9 mouse cellular contexts compared by ENCODE assay signal in the genomic region with DNA sequence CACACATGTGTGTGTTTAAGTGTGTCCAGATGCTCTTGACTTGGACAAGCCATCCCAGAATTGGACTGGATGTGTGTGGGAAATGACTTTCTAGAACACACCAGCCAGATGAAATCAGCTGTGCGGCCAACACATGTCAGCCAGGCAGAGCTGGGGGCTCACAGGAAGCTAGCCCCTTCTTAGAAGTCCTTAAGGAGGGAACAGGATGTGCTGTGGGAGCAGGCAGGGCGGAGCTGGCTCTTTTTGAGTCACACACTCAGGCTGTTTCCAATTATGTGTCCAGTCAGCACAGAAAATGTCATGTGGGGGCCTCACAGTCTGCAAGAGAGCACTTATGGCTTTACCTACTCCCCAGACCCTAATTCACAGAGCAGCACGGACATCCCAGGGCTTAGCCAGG. TPM values are rescaled to one million over a fixed set of nuclear protein-coding genes. Genes with fewer than 3 reads are reported as not detected.
DNase-seq lines count a peak whose midpoint lies in the region; ATAC-seq and TF ChIP-seq lines count a peak whose summit lies in the region.
"Had no signal": no experiment of that assay in that cellular context is flagged by ENCODE, and none has a peak within 500 bp of the region (broad histone marks: within the 10 kb centered on the region; RNA-seq: fewer than 3 reads in every experiment).

No protein-coding gene starts in this region.

- H3K27me3 ChIP-seq in lung, embryonic 14.5 days (ENCODE audit: insufficient read depth, low read length) = no peaks in the 10 kb centered on the region
- H3K27me3 ChIP-seq in heart, embryonic 16.5 days (ENCODE audit: control insufficient read depth, insufficient read depth, low read length) = no peaks in the 10 kb centered on the region
- H3K27me3 ChIP-seq in stomach, embryonic 15.5 days (replicated peaks) = no peaks in the 10 kb centered on the region
- no peaks in the 10 kb centered on the region for H3K27me3 ChIP-seq in midbrain, postnatal 0 days (ENCODE audit: insufficient read depth, low read length)
- no peaks in the 10 kb centered on the region for H3K27me3 ChIP-seq in forebrain, embryonic 15.5 days

- H3K4me2 ChIP-seq in lung, embryonic 14.5 days = no peak overlapping the region
- H3K4me2 ChIP-seq in heart, embryonic 16.5 days (ENCODE audit: low read depth, low read length) = no peak overlapping the region
- no peak overlapping the region for H3K4me2 ChIP-seq in stomach, embryonic 15.5 days
- no peak overlapping the region for H3K4me2 ChIP-seq in midbrain, postnatal 0 days (ENCODE audit: low read depth, low read length, poor library complexity, severe bottlenecking)
- H3K4me2 ChIP-seq in forebrain, embryonic 15.5 days (replicated peaks) = no peak overlapping the region

- peak overlapping the region; percentile 9; the same call in 1 of the 2 replicates for H3K9ac ChIP-seq in lung, embryonic 14.5 days
- no peak overlapping the region for H3K9ac ChIP-seq in heart, embryonic 16.5 days (ENCODE audit: low read length)
- H3K9ac ChIP-seq in stomach, embryonic 15.5 days = no peak overlapping the region
- no peak overlapping the region for H3K9ac ChIP-seq in midbrain, postnatal 0 days (replicated peaks; ENCODE audit: low read length, poor library complexity, severe bottlenecking)
- no peak overlapping the region for H3K9ac ChIP-seq in forebrain, embryonic 15.5 days (replicated peaks)

- no peaks in the 10 kb centered on the region for H3K9me3 ChIP-seq in lung, embryonic 14.5 days (ENCODE audit: low read depth, low read length)
- H3K9me3 ChIP-seq in heart, embryonic 16.5 days (replicated peaks; ENCODE audit: control insufficient read depth, low read length) = no peaks in the 10 kb centered on the region
- no peaks in the 10 kb centered on the region for H3K9me3 ChIP-seq in stomach, embryonic 15.5 days
- H3K9me3 ChIP-seq in midbrain, postnatal 0 days (ENCODE audit: low read length) = no peaks in the 10 kb centered on the region
- H3K9me3 ChIP-seq in forebrain, embryonic 15.5 days = no peaks in the 10 kb centered on the region

- WGBS in lung, embryonic 14.5 days = 43% methylated on average over 3 of the region's 3 CpGs
- WGBS in lung, adult 2 months = 38% methylated on average over 3 of the region's 3 CpGs
- WGBS in heart, embryonic 16.5 days = 47% methylated on average over 3 of the region's 3 CpGs
- WGBS in stomach, embryonic 15.5 days = 54% methylated on average over 3 of the region's 3 CpGs
- 68% methylated on average over 3 of the region's 3 CpGs for WGBS in midbrain, postnatal 0 days
- 84% methylated on average over 3 of the region's 3 CpGs for WGBS in forebrain, embryonic 15.5 days

- no peaks in the 10 kb centered on the region for H3K36me3 ChIP-seq in lung, embryonic 14.5 days (ENCODE audit: insufficient read depth)
- no peaks in the 10 kb centered on the region for H3K36me3 ChIP-seq in heart, embryonic 16.5 days (ENCODE audit: control insufficient read depth, insufficient read depth)
- no peaks in the 10 kb centered on the region for H3K36me3 ChIP-seq in stomach, embryonic 15.5 days
- H3K36me3 ChIP-seq in midbrain, postnatal 0 days (ENCODE audit: insufficient read depth, low read length) = no peaks in the 10 kb centered on the region
- H3K36me3 ChIP-seq in forebrain, embryonic 15.5 days = no peaks in the 10 kb centered on the region

- H3K4me3 ChIP-seq in lung, embryonic 14.5 days (ENCODE audit: low read depth, low read length) = no peak overlapping the region
- H3K4me3 ChIP-seq in lung, adult 2 months (replicated peaks; ENCODE audit: extremely low read depth, low read depth, low read length) = no peak overlapping the region
- H3K4me3 ChIP-seq in heart, embryonic 16.5 days (ENCODE audit: low read length) = no peak overlapping the region
- no peak overlapping the region for H3K4me3 ChIP-seq in stomach, embryonic 15.5 days (replicated peaks)
- no peak overlapping the region for H3K4me3 ChIP-seq in midbrain, postnatal 0 days (ENCODE audit: low read depth, low read length)
- no peak overlapping the region for H3K4me3 ChIP-seq in forebrain, embryonic 15.5 days

- TF ChIP-seq POLR2A in lung, adult 2 months (IDR thresholded peaks at IDR 0.05; ENCODE audit: borderline replicate concordance, extremely low read depth, low read depth, low read length) = no peak

- no peak for TF ChIP-seq CTCF in lung, embryonic 14.5 days (IDR thresholded peaks at IDR 0.05; ENCODE audit: low read depth)
- no peak for TF ChIP-seq CTCF in lung, adult 2 months (IDR thresholded peaks at IDR 0.05; ENCODE audit: insufficient read depth, low read length)
- no peak for TF ChIP-seq CTCF in midbrain, postnatal 0 days (IDR thresholded peaks at IDR 0.05)

- peaks cover 23% of the 10 kb centered on the region for H3K4me1 ChIP-seq in lung, embryonic 14.5 days (ENCODE audit: insufficient read depth)
- H3K4me1 ChIP-seq in lung, adult 2 months (ENCODE audit: control insufficient read depth, insufficient read depth, low read length) = peaks cover 10% of the 10 kb centered on the region
- H3K4me1 ChIP-seq in heart, embryonic 16.5 days (ENCODE audit: control insufficient read depth, insufficient read depth, low read length) = peaks cover 16% of the 10 kb centered on the region
- H3K4me1 ChIP-seq in stomach, embryonic 15.5 days = peaks cover 20% of the 10 kb centered on the region; the same call in 1 of the 2 replicates
- H3K4me1 ChIP-seq in midbrain, postnatal 0 days (ENCODE audit: insufficient read depth, low read length) = no peaks in the 10 kb centered on the region
- H3K4me1 ChIP-seq in forebrain, embryonic 15.5 days = no peaks in the 10 kb centered on the region

- peak; percentile 18; the same call in 1 of the 2 replicates for ATAC-seq in lung, embryonic 14.5 days (ENCODE audit: insufficient read depth)
- peak; percentile 24; the same call in 1 of the 2 replicates for ATAC-seq in heart, embryonic 16.5 days (replicated peaks; ENCODE audit: extremely low read depth, insufficient read depth, low FRiP score)
- ATAC-seq in stomach, embryonic 15.5 days (ENCODE audit: insufficient read depth, low FRiP score, low read depth) = peak; percentile 44; the same call in 1 of the 2 replicates
- ATAC-seq in midbrain, postnatal 0 days (ENCODE audit: low FRiP score) = no peak
- ATAC-seq in forebrain, embryonic 15.5 days (replicated peaks) = no peak

- DNase-seq in lung, embryonic 14.5 days = peak; percentile 59
- no peak for DNase-seq in lung, adult 2 months
- DNase-seq in kidney, postnatal 25 days = peak; percentile 22 to 74
- no peak for DNase-seq in midbrain, postnatal 0 days (ENCODE audit: low spot score)
- no peak for DNase-seq in right cerebral cortex, adult 18-20 months
- DNase-seq: right cerebral cortex, postnatal 4 days had no signal

- H3K27ac ChIP-seq in lung, embryonic 14.5 days (ENCODE audit: low read depth) = peak overlapping the region; percentile 63
- peak overlapping the region; percentile 43; the same call in 1 of the 2 replicates for H3K27ac ChIP-seq in heart, embryonic 16.5 days (ENCODE audit: low read length)
- H3K27ac ChIP-seq in stomach, embryonic 15.5 days = peak overlapping the region; percentile 73
- no peak overlapping the region for H3K27ac ChIP-seq in midbrain, postnatal 0 days (ENCODE audit: low read depth, low read length)
- no peak overlapping the region for H3K27ac ChIP-seq in forebrain, embryonic 15.5 days (replicated peaks)

RNA-seq across cellular contexts. Expression of a gene that starts 12.6 kb away (rescaled TPM):
- 168 and 170 TPM in 2 replicates for polyA plus RNA-seq in lung, embryonic 14.5 days (2014; fragmentation: Nextera tagmentation; extraction: Ambion mirVana)
- 173 and 175 TPM in 2 replicates for polyA plus RNA-seq in lung, adult 2 months (2012; rRNA removed)
- polyA plus RNA-seq in heart, embryonic 16.5 days (2015; fragmentation: Nextera tagmentation; extraction: Ambion mirVana) = 100 and 120 TPM in 2 replicates
- polyA plus RNA-seq in stomach, embryonic 15.5 days (2015; fragmentation: Nextera tagmentation; extraction: Ambion mirVana) = 294 and 297 TPM in 2 replicates
- 31.5 and 32.6 TPM in 2 replicates for total RNA-seq in midbrain, postnatal 0 days (2014; rRNA removed)
- 18.4 and 19.1 TPM in 2 replicates for polyA plus RNA-seq in midbrain, postnatal 0 days (2015; fragmentation: Nextera tagmentation; extraction: Ambion mirVana)
- polyA plus RNA-seq in forebrain, embryonic 15.5 days (2015; fragmentation: Nextera tagmentation; extraction: Ambion mirVana) = 7.4 and 7.9 TPM in 2 replicates

Comparison
In these comparisons a context has a peak if more than half of its experiments do, and no peak if none do; other contexts are left out.
1. DNase-seq: peak in lung, embryonic 14.5 days (single experiment) and kidney, postnatal 25 days (2 of 2); none in lung, adult 2 months (single experiment), midbrain, postnatal 0 days (single experiment) and right cerebral cortex, adult 18-20 months (single experiment).
2. ATAC-seq: peak in lung, embryonic 14.5 days (single experiment), heart, embryonic 16.5 days (single experiment) and stomach, embryonic 15.5 days (single experiment); none in midbrain, postnatal 0 days (single experiment) and forebrain, embryonic 15.5 days (single experiment).
3. H3K27ac ChIP-seq: peak in lung, embryonic 14.5 days (single experiment), heart, embryonic 16.5 days (single experiment) and stomach, embryonic 15.5 days (single experiment); none in midbrain, postnatal 0 days (single experiment) and forebrain, embryonic 15.5 days (single experiment).